Mouse (Mus musculus): Measurements from ENCODE around the gene C8b. TPM values are rescaled to one million over a fixed set of nuclear protein-coding genes. Genes with fewer than 3 reads are reported as not detected.

Gene C8b
- polyA plus RNA-seq, 1 experiment from 2014 or later: not detected

- Histone ChIP-seq H3K4me3 (no peak overlapping the region), H3K36me3 (no peaks in the 10 kb centered on the region), H3K4me1 (no peaks in the 10 kb centered on the region), H3K27me3 (no peaks in the 10 kb centered on the region), H3K27ac (no peak overlapping the region), H3K9me3 (replicated peaks) (no peaks in the 10 kb centered on the region), H3K9ac (no peak overlapping the region), H3K4me2 (replicated peaks) (no peak overlapping the region)
- WGBS: 87% methylated on average over 4 of the region's 4 CpGs
- no peak for ATAC-seq (ENCODE audit: low FRiP score)
These were observed 50.6 kb downstream of the C8b start for GRCm38 (mm10) chr4:104816519-104817232.

- no peaks in the 10 kb centered on the region for H3K4me1 ChIP-seq
- no peaks in the 10 kb centered on the region for H3K36me3 ChIP-seq
- H3K9me3 ChIP-seq (replicated peaks): no peaks in the 10 kb centered on the region
- WGBS: 46% methylated on average over 2 of the region's 2 CpGs
- no peak overlapping the region for H3K27ac ChIP-seq
- H3K4me3 ChIP-seq: no peak overlapping the region
- no peak overlapping the region for H3K4me2 ChIP-seq (replicated peaks)
- H3K27me3 ChIP-seq: no peaks in the 10 kb centered on the region
- H3K9ac ChIP-seq: no peak overlapping the region
- ATAC-seq (ENCODE audit: low FRiP score): no peak
These were observed 51.4 kb downstream of the C8b start for GRCm38 (mm10) chr4:104817509-104817908.

- Histone ChIP-seq H3K4me3 (no peak overlapping the region), H3K9me3 (replicated peaks) (no peaks in the 10 kb centered on the region), H3K36me3 (no peaks in the 10 kb centered on the region), H3K9ac (no peak overlapping the region), H3K27me3 (no peaks in the 10 kb centered on the region), H3K4me2 (replicated peaks) (no peak overlapping the region), H3K27ac (no peak overlapping the region), H3K4me1 (no peaks in the 10 kb centered on the region)
- 63% methylated on average over 4 of the region's 4 CpGs for WGBS
- no peak for ATAC-seq (ENCODE audit: low FRiP score)
These were observed 52.9 kb downstream of the C8b start for GRCm38 (mm10) chr4:104818986-104819385.

DNA sequence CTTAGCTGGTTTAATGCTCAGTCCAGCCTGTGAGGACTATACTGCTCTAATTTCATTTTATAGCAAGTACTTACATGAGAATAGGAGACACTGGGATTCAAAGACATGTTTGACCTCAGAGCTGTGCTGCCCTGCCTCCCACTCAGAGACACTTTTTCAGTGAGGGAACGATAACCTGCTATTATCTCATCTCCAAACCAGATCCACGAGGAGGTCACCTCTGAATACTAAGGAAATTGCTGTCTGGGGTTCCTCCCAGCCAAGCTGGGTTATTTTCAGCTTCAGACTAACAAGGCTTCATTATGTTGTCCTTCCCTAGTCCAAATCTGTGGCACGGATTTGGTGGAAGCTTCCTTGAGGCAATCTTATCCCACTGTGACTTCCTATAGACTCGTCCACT lies 53.8 kb downstream of the C8b start:
- 73% methylated on average over 4 of the region's 4 CpGs for WGBS
- H3K4me1 ChIP-seq: no peaks in the 10 kb centered on the region

DNA sequence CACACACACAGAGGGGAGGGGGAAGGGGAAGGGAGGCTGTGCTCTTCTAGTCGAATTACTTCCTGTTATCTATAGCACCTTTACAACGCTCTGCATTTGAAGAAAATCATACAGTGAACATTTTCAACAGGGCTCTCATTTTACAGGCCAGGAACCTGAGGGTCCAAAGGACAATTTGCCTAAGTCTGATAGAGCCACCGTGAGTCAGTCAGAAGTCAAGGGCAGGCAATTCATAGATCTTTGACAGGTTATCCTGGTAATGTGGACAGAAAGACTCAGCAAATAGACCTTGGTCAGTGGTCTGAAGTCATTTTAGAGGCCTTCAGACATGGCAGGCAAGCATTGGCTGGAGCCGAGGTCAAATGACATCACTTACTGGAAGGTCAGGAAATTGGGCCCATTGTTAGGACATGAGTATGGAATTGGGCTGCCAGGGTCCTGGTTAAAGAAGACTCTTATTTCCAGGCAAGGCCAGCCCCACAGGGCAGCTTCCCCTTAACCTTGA lies 57.5 kb downstream of the C8b start:
- H3K4me3 ChIP-seq: no peak overlapping the region
- H3K36me3 ChIP-seq: no peaks in the 10 kb centered on the region
- H3K4me1 ChIP-seq: no peaks in the 10 kb centered on the region
- no peak overlapping the region for H3K27ac ChIP-seq
- ATAC-seq (ENCODE audit: low FRiP score): no peak
- no peaks in the 10 kb centered on the region for H3K27me3 ChIP-seq
- H3K9ac ChIP-seq: no peak overlapping the region
- H3K4me2 ChIP-seq (replicated peaks): no peak overlapping the region
- WGBS: 83% methylated on average over 4 of the region's 4 CpGs
- no peaks in the 10 kb centered on the region for H3K9me3 ChIP-seq (replicated peaks)

More for the DNA sequence above, 53.8 kb downstream of the C8b start:
- Histone ChIP-seq H3K9ac (no peak overlapping the region), H3K4me3 (no peak overlapping the region), H3K36me3 (no peaks in the 10 kb centered on the region), H3K27ac (no peak overlapping the region), H3K27me3 (no peaks in the 10 kb centered on the region), H3K9me3 (replicated peaks) (no peaks in the 10 kb centered on the region), H3K4me2 (replicated peaks) (no peak overlapping the region)
- ATAC-seq (ENCODE audit: low FRiP score): no peak

- ATAC-seq (ENCODE audit: low FRiP score): no peak
These were observed 58.4 kb downstream of the C8b start for GRCm38 (mm10) chr4:104824381-104825077.

DNA sequence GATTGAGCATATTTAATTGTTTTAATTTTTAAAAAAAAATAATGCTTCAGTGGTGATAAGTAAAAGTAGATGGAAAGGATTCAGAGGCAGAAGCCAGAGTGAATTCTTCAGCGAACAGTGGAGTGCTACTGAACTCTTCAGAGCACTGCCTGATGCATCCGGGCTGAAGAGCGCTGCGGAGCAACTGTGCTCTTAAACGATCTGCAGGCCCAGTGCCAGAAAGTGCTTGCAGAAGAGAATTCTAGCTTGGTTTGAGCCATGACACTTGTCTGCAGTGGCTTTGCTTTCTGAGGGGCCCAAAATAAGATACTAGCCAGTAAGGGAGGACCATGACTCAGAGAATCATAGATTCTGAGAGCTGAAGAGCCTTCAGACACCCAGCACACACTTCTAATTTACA lies 62.8 kb downstream of the C8b start:
- 86% methylated on average over 5 of the region's 5 CpGs for WGBS
- Histone ChIP-seq H3K4me1 (no peaks in the 10 kb centered on the region), H3K9ac (no peak overlapping the region), H3K36me3 (no peaks in the 10 kb centered on the region), H3K27me3 (no peaks in the 10 kb centered on the region), H3K4me3 (no peak overlapping the region), H3K27ac (no peak overlapping the region), H3K9me3 (replicated peaks) (no peaks in the 10 kb centered on the region), H3K4me2 (replicated peaks) (no peak overlapping the region)
- ATAC-seq (ENCODE audit: low FRiP score): no peak

More at GRCm38 (mm10) chr4:104824381-104825077, 58.4 kb downstream of the C8b start:
- 72% methylated on average over 7 of the region's 7 CpGs for WGBS
- Histone ChIP-seq H3K4me1 (no peaks in the 10 kb centered on the region), H3K4me3 (no peak overlapping the region), H3K4me2 (replicated peaks) (no peak overlapping the region), H3K9ac (no peak overlapping the region), H3K36me3 (no peaks in the 10 kb centered on the region), H3K27ac (no peak overlapping the region), H3K27me3 (no peaks in the 10 kb centered on the region), H3K9me3 (replicated peaks) (no peaks in the 10 kb centered on the region)

- H3K4me1 ChIP-seq: peaks cover 12% of the 10 kb centered on the region
- ATAC-seq (ENCODE audit: low FRiP score): peak; percentile 83
- H3K9me3 ChIP-seq (replicated peaks): no peaks in the 10 kb centered on the region
- no peaks in the 10 kb centered on the region for H3K36me3 ChIP-seq
- WGBS: 21% methylated on average over 5 of the region's 5 CpGs
- no peak overlapping the region for H3K4me2 ChIP-seq (replicated peaks)
- H3K27me3 ChIP-seq: no peaks in the 10 kb centered on the region
- no peak overlapping the region for H3K4me3 ChIP-seq
- H3K27ac ChIP-seq: peak overlapping the region; percentile 68
- H3K9ac ChIP-seq: no peak overlapping the region
These were observed 69.0 kb downstream of the C8b start for GRCm38 (mm10) chr4:104835096-104835495.

DNA sequence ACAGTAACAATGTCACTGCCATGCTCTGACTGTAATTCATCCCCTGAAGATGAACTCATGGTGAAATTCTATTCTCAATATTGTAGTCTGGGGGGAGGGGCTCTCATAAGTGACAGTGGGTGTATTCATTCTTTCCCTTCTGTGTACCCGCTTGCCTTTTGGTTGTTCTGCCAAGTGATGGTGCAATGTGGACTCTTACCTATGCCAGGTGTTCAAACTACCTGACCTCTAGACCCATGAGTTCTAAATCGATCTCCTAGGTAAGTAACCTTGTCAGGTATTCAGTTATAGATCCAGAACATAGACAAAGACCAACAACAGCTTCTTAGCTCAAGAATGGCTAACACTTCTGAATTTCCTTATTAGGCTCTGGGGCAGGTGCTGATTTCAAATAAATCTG lies 72.2 kb downstream of the C8b start:
- no peaks in the 10 kb centered on the region for H3K9me3 ChIP-seq (replicated peaks)
- WGBS: 96% methylated on average over 2 of the region's 2 CpGs
- peaks cover 12% of the 10 kb centered on the region for H3K4me1 ChIP-seq
- no peak overlapping the region for H3K27ac ChIP-seq
- H3K4me3 ChIP-seq: no peak overlapping the region
- ATAC-seq (ENCODE audit: low FRiP score): no peak
- H3K36me3 ChIP-seq: no peaks in the 10 kb centered on the region
- H3K4me2 ChIP-seq (replicated peaks): no peak overlapping the region
- H3K27me3 ChIP-seq: no peaks in the 10 kb centered on the region
- H3K9ac ChIP-seq: no peak overlapping the region

DNA sequence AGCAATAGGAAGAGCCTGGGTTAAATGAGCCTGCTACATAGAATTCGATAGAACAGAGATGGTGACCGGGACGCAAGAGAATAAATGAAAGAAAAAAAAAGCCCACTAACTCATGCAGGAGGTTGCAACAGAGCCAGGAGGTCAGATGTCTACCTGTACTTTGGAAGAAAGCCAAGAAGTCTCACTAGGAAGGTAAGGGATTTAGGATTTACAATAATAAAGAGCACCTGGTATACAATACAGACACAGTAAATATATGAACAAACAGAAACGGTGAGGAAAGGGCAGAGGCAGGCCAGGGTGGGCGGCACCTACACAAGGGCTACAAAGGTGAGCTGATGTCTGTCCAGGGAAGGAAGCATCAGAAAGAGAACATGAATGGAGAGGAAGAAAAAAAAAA lies 76.1 kb downstream of the C8b start:
- H3K4me1 ChIP-seq: no peaks in the 10 kb centered on the region
- ATAC-seq (ENCODE audit: low FRiP score): no peak
- H3K27me3 ChIP-seq: no peaks in the 10 kb centered on the region
- no peak overlapping the region for H3K9ac ChIP-seq
- no peak overlapping the region for H3K27ac ChIP-seq
- H3K36me3 ChIP-seq: no peaks in the 10 kb centered on the region
- H3K4me3 ChIP-seq: no peak overlapping the region
- H3K9me3 ChIP-seq (replicated peaks): no peaks in the 10 kb centered on the region
- H3K4me2 ChIP-seq (replicated peaks): no peak overlapping the region
- 88% methylated on average over 5 of the region's 5 CpGs for WGBS

GRCm38 (mm10) chr4:104843546-104843945 lies 77.4 kb downstream of the C8b start:
- peak; percentile 67; the same call in 1 of the 2 replicates for ATAC-seq (ENCODE audit: low FRiP score)
- no peaks in the 10 kb centered on the region for H3K36me3 ChIP-seq
- no peaks in the 10 kb centered on the region for H3K9me3 ChIP-seq (replicated peaks)
- H3K4me1 ChIP-seq: no peaks in the 10 kb centered on the region
- no peak overlapping the region for H3K27ac ChIP-seq
- 51% methylated on average over 4 of the region's 4 CpGs for WGBS
- no peaks in the 10 kb centered on the region for H3K27me3 ChIP-seq
- H3K4me2 ChIP-seq (replicated peaks): no peak overlapping the region
- H3K9ac ChIP-seq: no peak overlapping the region
- H3K4me3 ChIP-seq: no peak overlapping the region

All from hindbrain, embryonic 12.5 days (tissue).